Mouse (Mus musculus): ENCODE data around the gene Syn3.
"Not testable (repeated sequence)": the region's sequence is repeated elsewhere in the genome, so short reads cannot be mapped to it uniquely, and the experiment has no call there.

The Syn3 gene

GRCm38 (mm10) chr10:86151357-86151756 is 347.3 kb downstream of the Syn3 start:
- DNase-seq (ENCODE audit: low spot score) = no peak

- DNase-seq (ENCODE audit: low spot score) = no peak
Measured at GRCm38 (mm10) chr10:86150076-86150475, 348.6 kb downstream of the Syn3 start.

GRCm38 (mm10) chr10:86149029-86149818 is 349.5 kb downstream of the Syn3 start:
- no peak for DNase-seq (ENCODE audit: low spot score)

GRCm38 (mm10) chr10:86139061-86139681 is 359.5 kb downstream of the Syn3 start:
- no peak for DNase-seq (ENCODE audit: low spot score)

- DNase-seq (ENCODE audit: low spot score) = no peak
Measured at GRCm38 (mm10) chr10:86137589-86138173, 361.0 kb downstream of the Syn3 start.

- DNase-seq (ENCODE audit: low spot score) = no peak
Measured at GRCm38 (mm10) chr10:86137106-86137505, 361.6 kb downstream of the Syn3 start.

GRCm38 (mm10) chr10:86136249-86136648 is 362.4 kb downstream of the Syn3 start:
- no peak for DNase-seq (ENCODE audit: low spot score)

- DNase-seq (ENCODE audit: low spot score) = no peak
Measured at GRCm38 (mm10) chr10:86134848-86135247, 363.8 kb downstream of the Syn3 start.

- DNase-seq (ENCODE audit: low spot score) = no peak
Measured at GRCm38 (mm10) chr10:86134336-86134735, 364.4 kb downstream of the Syn3 start.

GRCm38 (mm10) chr10:86132420-86132956 is 366.2 kb downstream of the Syn3 start:
- DNase-seq (ENCODE audit: low spot score) = no peak

- no peak for DNase-seq (ENCODE audit: low spot score)
Measured at GRCm38 (mm10) chr10:86129046-86129445, 369.6 kb downstream of the Syn3 start.

GRCm38 (mm10) chr10:86126478-86126877 is 372.2 kb downstream of the Syn3 start:
- no peak for DNase-seq (ENCODE audit: low spot score)

- DNase-seq (ENCODE audit: low spot score) = no peak
Measured at GRCm38 (mm10) chr10:86125421-86125820, 373.3 kb downstream of the Syn3 start.

- DNase-seq (ENCODE audit: low spot score) = no peak
Measured at GRCm38 (mm10) chr10:86124115-86124514, 374.6 kb downstream of the Syn3 start.

- DNase-seq (ENCODE audit: low spot score) = no peak
Measured at GRCm38 (mm10) chr10:86123224-86123623, 375.5 kb downstream of the Syn3 start.

- not testable (repeated sequence) for DNase-seq (ENCODE audit: low spot score)
Measured at GRCm38 (mm10) chr10:86122456-86122855, 376.2 kb downstream of the Syn3 start.

GRCm38 (mm10) chr10:86116268-86116667 is 382.4 kb downstream of the Syn3 start:
- DNase-seq (ENCODE audit: low spot score) = no peak

- DNase-seq (ENCODE audit: low spot score) = no peak
Measured at GRCm38 (mm10) chr10:86114431-86114848, 384.3 kb downstream of the Syn3 start.

- DNase-seq (ENCODE audit: low spot score) = no peak
Measured at GRCm38 (mm10) chr10:86108797-86109196, 389.9 kb downstream of the Syn3 start.

- DNase-seq (ENCODE audit: low spot score) = no peak
Measured at GRCm38 (mm10) chr10:86107681-86108080, 391.0 kb downstream of the Syn3 start.

GRCm38 (mm10) chr10:86103976-86104375 is 394.7 kb downstream of the Syn3 start:
- DNase-seq (ENCODE audit: low spot score) = no peak

GRCm38 (mm10) chr10:86100281-86100851 is 398.3 kb downstream of the Syn3 start:
- DNase-seq (ENCODE audit: low spot score) = no peak

- DNase-seq (ENCODE audit: low spot score) = no peak
Measured at GRCm38 (mm10) chr10:86098363-86098762, 400.3 kb downstream of the Syn3 start.

Measured in c-Kit-positive CD71-positive TER-119-positive erythroid progenitor cells, embryonic 14.5 days (primary cell).